8 mouse cellular contexts compared by ENCODE assay signal in the genomic region with DNA sequence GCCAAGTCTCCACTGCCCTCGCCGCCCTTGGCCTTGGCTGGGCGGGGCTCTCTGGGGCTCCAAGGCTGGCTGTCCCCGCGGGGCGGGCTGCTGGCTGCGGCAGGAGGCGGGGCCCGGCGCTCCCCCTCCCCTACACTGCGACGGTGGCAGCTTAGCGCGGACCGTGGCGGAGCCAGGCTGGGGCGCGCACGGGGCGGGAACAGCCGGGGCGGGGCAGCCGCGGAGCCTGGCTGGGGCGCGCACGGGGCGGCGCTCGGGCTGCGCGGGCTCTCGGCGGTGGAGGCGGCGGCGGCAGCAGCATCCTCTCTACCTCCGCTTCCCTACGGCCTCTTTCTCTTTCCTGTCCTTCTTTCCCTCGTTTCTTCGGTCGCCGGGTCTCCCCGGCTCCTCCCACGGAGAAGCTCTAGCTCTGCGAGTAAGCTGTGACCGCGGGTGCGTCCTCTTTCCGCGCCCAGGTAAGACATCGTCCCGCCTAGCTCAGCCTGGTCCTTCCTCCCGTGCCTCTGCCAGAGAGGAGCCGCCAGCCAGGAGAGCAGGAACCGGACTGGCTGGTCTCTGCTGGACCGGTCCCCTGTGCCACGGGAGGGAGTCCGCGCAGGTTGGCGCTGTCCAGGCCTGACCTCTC. TPM values are rescaled to one million over a fixed set of nuclear protein-coding genes. Genes with fewer than 3 reads are reported as not detected.
DNase-seq lines count a peak whose midpoint lies in the region; ATAC-seq and TF ChIP-seq lines count a peak whose summit lies in the region.

A gene (plus strand): TSS at position 233 of the 625 bp plus-strand sequence.

- H3K9me3 ChIP-seq in heart, embryonic 12.5 days (replicated peaks), result no peaks in the 10 kb centered on the region
- no peaks in the 10 kb centered on the region for H3K9me3 ChIP-seq in kidney, embryonic 15.5 days (replicated peaks)
- no peaks in the 10 kb centered on the region for H3K9me3 ChIP-seq in limb, embryonic 15.5 days
- H3K9me3 ChIP-seq in midbrain, embryonic 16.5 days (replicated peaks; ENCODE audit: control insufficient read depth, low read length, poor library complexity, severe bottlenecking), result no peaks in the 10 kb centered on the region
- no peaks in the 10 kb centered on the region for H3K9me3 ChIP-seq in stomach, embryonic 14.5 days (ENCODE audit: control insufficient read depth, low read depth, low read length)

- TF ChIP-seq POLR2A in bone marrow macrophage, adult 2 months (IDR thresholded peaks at IDR 0.05; ENCODE audit: borderline replicate concordance, low read depth, low read length), result no peak
- no peak for TF ChIP-seq POLR2A in embryonic fibroblast, embryonic 13.5 days (IDR thresholded peaks at IDR 0.05; ENCODE audit: low read depth, low read length)

- WGBS in heart, embryonic 12.5 days, result under 1% methylated on average over 48 of the region's 61 CpGs
- WGBS in kidney, embryonic 15.5 days, result under 1% methylated on average over 52 of the region's 61 CpGs
- under 1% methylated on average over 51 of the region's 61 CpGs for WGBS in limb, embryonic 15.5 days
- WGBS in midbrain, embryonic 16.5 days, result under 1% methylated on average over 30 of the region's 61 CpGs
- WGBS in stomach, embryonic 14.5 days, result under 1% methylated on average over 54 of the region's 61 CpGs

- peak within 1 kb of the TSS; percentile 70 for H3K9ac ChIP-seq in heart, embryonic 12.5 days
- H3K9ac ChIP-seq in kidney, embryonic 15.5 days, result peak within 1 kb of the TSS; percentile 57
- peak within 1 kb of the TSS; percentile 20 for H3K9ac ChIP-seq in limb, embryonic 15.5 days
- peak within 1 kb of the TSS; percentile 84 for H3K9ac ChIP-seq in midbrain, embryonic 16.5 days (ENCODE audit: low read depth, low read length)
- peak within 1 kb of the TSS; percentile 38 for H3K9ac ChIP-seq in stomach, embryonic 14.5 days (replicated peaks; ENCODE audit: low read depth, low read length)

- H3K4me3 ChIP-seq in bone marrow macrophage, adult 2 months (ENCODE audit: insufficient read depth, low read length), result peak within 1 kb of the TSS; percentile 72
- peak within 1 kb of the TSS; percentile 61 for H3K4me3 ChIP-seq in embryonic fibroblast, embryonic 13.5 days (ENCODE audit: insufficient read depth, low read length)
- peak within 1 kb of the TSS; percentile 75 for H3K4me3 ChIP-seq in heart, embryonic 12.5 days
- peak within 1 kb of the TSS; percentile 66 for H3K4me3 ChIP-seq in kidney, embryonic 15.5 days (replicated peaks)
- peak within 1 kb of the TSS; percentile 54 for H3K4me3 ChIP-seq in limb, embryonic 15.5 days
- peak within 1 kb of the TSS; percentile 70 for H3K4me3 ChIP-seq in midbrain, embryonic 16.5 days (ENCODE audit: low read depth, low read length)
- peak within 1 kb of the TSS; percentile 67 for H3K4me3 ChIP-seq in stomach, embryonic 14.5 days (ENCODE audit: low read depth, low read length)

- H3K36me3 ChIP-seq in heart, embryonic 12.5 days, result no peaks in the 10 kb centered on the region
- no peaks in the 10 kb centered on the region for H3K36me3 ChIP-seq in kidney, embryonic 15.5 days
- no peaks in the 10 kb centered on the region for H3K36me3 ChIP-seq in limb, embryonic 15.5 days
- no peaks in the 10 kb centered on the region for H3K36me3 ChIP-seq in midbrain, embryonic 16.5 days (ENCODE audit: control insufficient read depth, insufficient read depth, low read length)
- H3K36me3 ChIP-seq in stomach, embryonic 14.5 days (ENCODE audit: control insufficient read depth, insufficient read depth, low read length), result no peaks in the 10 kb centered on the region

- DNase-seq in CD4-positive helper T cell, adult 2 months (ENCODE audit: low read depth, low spot score), result peak; percentile 68

- peak; percentile 98 for ATAC-seq in heart, embryonic 12.5 days (ENCODE audit: insufficient number of reproducible peaks, low FRiP score)
- peak; percentile 99 for ATAC-seq in kidney, embryonic 15.5 days (replicated peaks; ENCODE audit: low FRiP score)
- peak; percentile 95 for ATAC-seq in limb, embryonic 15.5 days (ENCODE audit: insufficient number of reproducible peaks, low FRiP score, low TSS enrichment, low read depth)
- peak; percentile 96 for ATAC-seq in midbrain, embryonic 16.5 days
- ATAC-seq in stomach, embryonic 14.5 days (ENCODE audit: insufficient number of reproducible peaks, insufficient read depth, low FRiP score, low read depth), result peak; percentile 98

- no peak for TF ChIP-seq CTCF in bone marrow macrophage, adult 2 months (IDR thresholded peaks at IDR 0.05; ENCODE audit: low read depth, low read length)
- TF ChIP-seq CTCF in embryonic fibroblast, embryonic 13.5 days (IDR thresholded peaks at IDR 0.05; ENCODE audit: borderline replicate concordance, insufficient read depth, low read length), result no peak

- peak within 1 kb of the TSS; percentile 89 for H3K4me2 ChIP-seq in heart, embryonic 12.5 days
- peak within 1 kb of the TSS; percentile 89 for H3K4me2 ChIP-seq in kidney, embryonic 15.5 days
- H3K4me2 ChIP-seq in limb, embryonic 15.5 days, result peak within 1 kb of the TSS; percentile 78
- H3K4me2 ChIP-seq in midbrain, embryonic 16.5 days (ENCODE audit: low read length), result peak within 1 kb of the TSS; percentile 82
- H3K4me2 ChIP-seq in stomach, embryonic 14.5 days (replicated peaks; ENCODE audit: low read depth, low read length), result peak within 1 kb of the TSS; percentile 87

- peaks cover 10% of the 10 kb centered on the region for H3K27me3 ChIP-seq in heart, embryonic 12.5 days (replicated peaks)
- H3K27me3 ChIP-seq in kidney, embryonic 15.5 days, result peaks cover 4% of the 10 kb centered on the region; the same call in 1 of the 2 replicates
- H3K27me3 ChIP-seq in limb, embryonic 15.5 days, result 0 out of 2 replicates have a peak, but pooled peaks cover 4% of the 10 kb centered on the region
- H3K27me3 ChIP-seq in midbrain, embryonic 16.5 days (ENCODE audit: control insufficient read depth, insufficient read depth, low read depth, low read length), result no peaks in the 10 kb centered on the region
- no peaks in the 10 kb centered on the region for H3K27me3 ChIP-seq in stomach, embryonic 14.5 days (ENCODE audit: control insufficient read depth, insufficient read depth, low read length)

- H3K4me1 ChIP-seq in bone marrow macrophage, adult 2 months (ENCODE audit: control insufficient read depth, insufficient read depth, low read length), result no peaks in the 10 kb centered on the region
- no peaks in the 10 kb centered on the region for H3K4me1 ChIP-seq in embryonic fibroblast, embryonic 13.5 days (ENCODE audit: control insufficient read depth, insufficient read depth, low read length)
- no peaks in the 10 kb centered on the region for H3K4me1 ChIP-seq in heart, embryonic 12.5 days (replicated peaks)
- peaks cover 15% of the 10 kb centered on the region for H3K4me1 ChIP-seq in kidney, embryonic 15.5 days
- peaks cover 17% of the 10 kb centered on the region for H3K4me1 ChIP-seq in limb, embryonic 15.5 days
- peaks cover 14% of the 10 kb centered on the region for H3K4me1 ChIP-seq in midbrain, embryonic 16.5 days (ENCODE audit: control insufficient read depth, insufficient read depth, low read length)
- no peaks in the 10 kb centered on the region for H3K4me1 ChIP-seq in stomach, embryonic 14.5 days (ENCODE audit: control insufficient read depth, insufficient read depth, low read length)

- H3K27ac ChIP-seq in bone marrow macrophage, adult 2 months (ENCODE audit: insufficient read depth, low read depth, low read length), result no peak within 1 kb of the TSS
- H3K27ac ChIP-seq in embryonic fibroblast, embryonic 13.5 days (ENCODE audit: insufficient read depth, low read length), result no peak within 1 kb of the TSS
- no peak within 1 kb of the TSS for H3K27ac ChIP-seq in heart, embryonic 12.5 days (ENCODE audit: poor library complexity, severe bottlenecking)
- H3K27ac ChIP-seq in kidney, embryonic 15.5 days, result peak within 1 kb of the TSS; percentile 62
- H3K27ac ChIP-seq in limb, embryonic 15.5 days, result 0 out of 2 replicates have a peak within 1 kb of the TSS, but pooled peaks have one; percentile 4
- peak within 1 kb of the TSS; percentile 90 for H3K27ac ChIP-seq in midbrain, embryonic 16.5 days (ENCODE audit: low read length)
- H3K27ac ChIP-seq in stomach, embryonic 14.5 days (ENCODE audit: low read length), result no peak within 1 kb of the TSS

RNA-seq across cellular contexts. Expression of the gene that starts here (rescaled TPM):
- 1.5 and 2.0 TPM in 2 replicates for polyA plus RNA-seq in bone marrow macrophage, adult 2 months (2012; ENCODE audit: insufficient read depth, insufficient read length, missing spikeins)
- polyA plus RNA-seq in embryonic fibroblast, embryonic 13.5 days (2011; ENCODE audit: insufficient read length, low read depth, missing spikeins), result 24.0 and 51.6 TPM in 2 replicates
- 3.9 and 4.0 TPM in 2 replicates for polyA plus RNA-seq in heart, embryonic 12.5 days (2016; fragmentation: Nextera tagmentation; extraction: Ambion mirVana)
- 9.6 and 9.8 TPM in 2 replicates for polyA plus RNA-seq in kidney, embryonic 15.5 days (2015; fragmentation: Nextera tagmentation; extraction: Ambion mirVana)
- 21.5 and 23.1 TPM in 2 replicates for polyA plus RNA-seq in limb, embryonic 15.5 days (2015; fragmentation: Nextera tagmentation; extraction: Ambion mirVana)
- polyA plus RNA-seq in midbrain, embryonic 16.5 days (2015; fragmentation: Nextera tagmentation; extraction: Ambion mirVana), result 430 and 474 TPM in 2 replicates
- polyA plus RNA-seq in stomach, embryonic 14.5 days (2014; fragmentation: Nextera tagmentation; extraction: Ambion mirVana), result 21.0 and 22.5 TPM in 2 replicates

Comparison
In these comparisons a context has a peak if more than half of its experiments do, and no peak if none do; other contexts are left out.
1. H3K27ac ChIP-seq: peak in kidney, embryonic 15.5 days (single experiment), limb, embryonic 15.5 days (single experiment) and midbrain, embryonic 16.5 days (single experiment); none in bone marrow macrophage, adult 2 months (single experiment), embryonic fibroblast, embryonic 13.5 days (single experiment), heart, embryonic 12.5 days (single experiment) and stomach, embryonic 14.5 days (single experiment).
2. H3K9ac ChIP-seq: peak in every context shown above with its lines; median percentile 84 in midbrain, embryonic 16.5 days; 70 in heart, embryonic 12.5 days; 57 in kidney, embryonic 15.5 days; 38 in stomach, embryonic 14.5 days; 20 in limb, embryonic 15.5 days.
3. Peak in every context shown above with its lines, with median percentiles within 50 percentile points of each other: H3K4me3 ChIP-seq, ATAC-seq and H3K4me2 ChIP-seq.